Mouse (Mus musculus): Measurements from ENCODE around the gene Rdh19.
"Not testable (repeated sequence)": the region's sequence is repeated elsewhere in the genome, so short reads cannot be mapped to it uniquely, and the experiment has no call there.

Gene Rdh19

DNA sequence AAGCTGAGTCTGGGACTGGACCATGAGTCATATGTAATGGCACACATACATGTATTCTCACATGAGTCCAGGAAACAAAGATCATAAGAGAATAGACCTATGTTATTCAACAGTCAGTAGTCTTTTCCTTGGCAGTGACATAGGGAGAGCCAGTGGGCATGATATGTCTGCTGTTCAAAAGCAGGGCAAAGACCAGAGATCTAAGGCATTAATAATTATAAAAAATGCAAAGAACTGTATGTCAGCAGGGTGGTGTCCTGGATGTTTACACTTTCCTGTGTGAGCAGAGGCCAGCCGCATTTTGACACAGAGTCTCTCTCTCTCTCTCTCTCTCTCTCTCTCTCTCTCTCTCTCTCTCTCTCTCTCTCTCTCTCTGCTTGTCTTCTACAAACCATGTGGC is at the start of gene Rdh19:
Gene Rdh19 (plus strand): TSS at position 301 of the 400 bp plus-strand sequence.
- no peak for DNase-seq

DNA sequence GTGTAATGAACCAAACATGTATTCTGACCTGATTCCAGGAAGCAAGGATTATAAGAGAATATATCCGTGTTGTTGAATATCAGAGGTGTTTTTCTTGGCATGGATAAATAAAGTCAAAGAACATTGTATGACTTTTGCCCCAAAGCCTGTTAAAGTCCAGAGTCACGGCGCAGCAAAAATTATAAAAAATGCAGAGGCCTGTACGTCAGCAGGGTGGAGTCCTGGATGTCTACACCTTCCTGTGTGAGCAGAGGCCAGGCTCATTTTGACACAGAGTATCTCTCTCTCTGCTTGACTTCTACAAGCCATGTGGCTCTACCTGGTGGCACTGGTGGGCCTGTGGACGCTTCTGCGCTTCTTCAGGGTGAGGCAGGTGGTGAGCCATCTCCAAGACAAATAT is 48.8 kb upstream of the Rdh19 start, which contains the start of gene Rdh16:
Gene Rdh16 (plus strand): TSS at position 262 of the 400 bp plus-strand sequence.
- peak; percentile 57 to 80 for DNase-seq

DNA sequence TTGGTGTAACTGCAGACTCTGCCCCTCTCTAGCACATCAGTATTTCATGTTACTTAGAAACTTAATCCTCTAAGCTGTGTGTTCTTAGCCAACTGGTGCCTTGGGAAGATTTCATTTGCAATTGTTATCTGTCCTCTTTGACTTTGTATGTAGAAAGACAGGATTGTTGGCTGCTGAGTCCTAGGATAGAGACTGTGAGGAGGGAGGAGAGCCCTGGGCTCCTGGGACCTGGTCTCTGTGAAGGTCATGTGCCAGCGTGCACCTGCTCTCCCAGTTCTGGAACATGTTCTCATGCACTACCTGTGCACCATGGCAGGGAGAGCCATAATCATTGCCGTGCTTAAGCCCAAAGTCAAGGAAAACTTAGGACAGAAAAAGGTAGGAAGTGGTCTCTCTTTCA is 48.1 kb upstream of the Rdh19 start:
- DNase-seq = peak; percentile 28 to 66

DNA sequence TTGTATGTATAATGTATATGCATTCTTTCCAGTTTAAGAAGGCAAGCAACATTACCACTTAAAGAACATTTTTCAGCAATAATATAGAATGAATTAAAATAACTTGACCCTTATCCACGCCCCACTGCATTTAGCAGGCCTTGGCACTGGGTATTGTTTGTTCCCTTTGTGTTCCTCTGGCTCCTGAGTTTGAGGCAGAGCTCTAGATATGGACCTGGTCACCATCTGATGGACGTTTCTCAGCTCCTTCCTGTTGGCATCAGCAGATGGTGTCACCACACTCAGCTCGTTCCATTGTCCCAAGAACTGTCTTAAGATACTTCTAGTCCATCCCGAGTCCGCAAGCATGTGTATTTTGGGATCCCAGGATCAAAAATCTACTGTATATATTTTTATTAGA is 47.5 kb upstream of the Rdh19 start:
- DNase-seq = no peak

DNA sequence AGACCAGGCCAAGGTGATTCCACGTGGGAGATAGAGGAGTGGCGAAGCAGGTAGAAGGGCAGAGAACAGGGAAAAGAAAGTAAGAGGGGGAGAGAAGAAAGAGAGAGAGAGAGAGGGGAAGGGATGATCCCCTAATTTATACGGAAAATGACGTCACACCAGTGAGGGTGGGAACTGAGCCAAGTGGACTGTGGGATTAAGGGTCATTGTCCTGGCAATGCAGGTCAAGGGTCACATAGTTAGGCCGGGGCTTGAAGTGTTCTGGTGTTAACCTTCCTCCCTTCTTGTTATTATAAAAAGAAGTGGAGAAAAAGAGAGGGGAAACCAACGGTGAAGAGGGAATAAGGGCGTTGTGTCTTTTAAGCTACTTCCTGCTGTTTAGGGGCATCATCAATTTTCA is 45.3 kb upstream of the Rdh19 start:
- peak; percentile 68 to 81 for DNase-seq

DNA sequence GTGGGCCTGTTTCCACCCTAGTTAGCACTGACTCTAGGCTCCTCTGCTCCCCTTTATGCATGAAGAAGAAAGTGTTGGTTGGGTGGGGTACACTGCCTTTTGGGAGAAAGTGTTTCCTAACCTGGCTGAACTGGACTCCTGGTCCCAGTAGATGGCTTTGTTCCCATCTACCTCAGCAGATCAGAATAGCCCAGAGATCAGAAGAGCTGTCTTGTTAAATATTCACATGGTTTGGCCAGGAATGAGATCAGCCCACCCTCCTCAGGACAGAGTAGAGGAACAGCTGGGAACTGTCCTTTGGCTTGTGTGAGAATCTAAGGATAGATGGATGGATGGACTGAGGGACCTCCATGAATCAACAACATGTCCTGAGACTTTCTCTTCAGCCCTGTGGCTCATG is 33.8 kb upstream of the Rdh19 start:
- DNase-seq = peak; percentile 18 to 59

DNA sequence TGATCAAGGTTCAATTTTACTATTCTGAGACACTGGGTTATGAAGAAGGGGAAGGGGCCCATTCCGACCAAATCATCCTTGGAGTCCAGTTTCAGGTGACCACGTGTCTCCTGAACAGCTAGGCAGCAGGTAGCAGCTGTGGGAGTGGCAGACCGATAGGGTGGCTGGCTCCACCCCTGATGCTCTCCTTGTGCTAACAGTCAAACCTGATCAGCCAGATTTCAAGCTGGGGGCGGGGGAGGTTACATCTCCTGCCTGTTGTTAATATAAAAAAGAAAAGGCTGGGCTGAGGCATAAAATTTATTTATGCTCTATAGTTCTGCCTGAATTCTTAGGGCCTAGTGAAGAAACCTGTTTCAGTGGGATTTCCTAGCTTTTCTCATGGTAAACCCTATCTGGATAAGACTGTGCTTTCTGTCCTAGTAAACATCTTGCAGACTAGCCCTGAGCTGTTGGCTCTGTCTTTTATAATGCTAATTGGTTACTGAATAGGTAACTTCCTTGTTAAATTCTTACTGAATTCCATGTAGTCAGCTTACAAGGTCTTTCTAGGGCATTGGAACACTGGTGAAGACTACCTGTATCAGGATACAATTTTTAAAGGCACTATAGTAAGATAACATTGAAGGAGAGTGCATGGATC is 32.3 kb upstream of the Rdh19 start:
- peak; percentile 33 to 62 for DNase-seq

DNA sequence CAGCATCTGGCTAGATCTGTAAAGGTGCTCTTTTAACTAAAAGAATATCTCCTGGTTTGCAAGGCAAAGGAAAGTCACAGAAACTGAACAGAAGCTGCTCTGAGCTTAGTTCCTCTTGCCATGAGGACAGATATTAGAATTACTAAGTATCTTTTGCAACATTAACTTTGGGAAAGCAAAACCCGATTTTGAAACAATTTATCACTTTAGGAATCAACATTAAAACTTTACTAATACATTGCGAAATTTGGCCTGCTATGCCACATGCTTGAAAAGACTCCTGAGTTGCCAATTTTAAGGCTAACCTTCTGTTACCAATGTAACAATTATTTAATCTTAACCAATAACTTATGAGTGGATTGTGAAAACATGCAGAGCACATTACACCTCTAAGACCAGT is 27.9 kb upstream of the Rdh19 start:
- DNase-seq = not testable (repeated sequence)

DNA sequence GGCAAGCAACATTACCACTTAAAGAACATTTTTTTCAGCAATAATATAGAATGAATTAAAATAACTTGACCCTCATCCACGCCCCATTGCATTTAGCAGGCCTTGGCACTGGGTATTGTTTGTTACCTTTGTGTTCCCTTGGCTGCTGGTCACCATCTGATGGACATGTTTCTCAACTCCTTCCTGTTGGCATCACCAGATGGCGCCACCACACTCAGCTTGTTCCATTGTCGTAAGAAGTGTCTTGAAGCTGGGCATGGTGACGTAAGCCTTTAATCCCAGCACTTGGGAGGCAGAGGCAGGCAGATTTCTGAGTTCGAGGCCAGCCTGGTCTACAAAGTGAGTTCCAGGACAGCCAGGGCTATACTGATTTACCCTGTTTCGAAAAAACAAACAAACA is 24.3 kb upstream of the Rdh19 start:
- DNase-seq = peak; percentile 66 to 71

DNA sequence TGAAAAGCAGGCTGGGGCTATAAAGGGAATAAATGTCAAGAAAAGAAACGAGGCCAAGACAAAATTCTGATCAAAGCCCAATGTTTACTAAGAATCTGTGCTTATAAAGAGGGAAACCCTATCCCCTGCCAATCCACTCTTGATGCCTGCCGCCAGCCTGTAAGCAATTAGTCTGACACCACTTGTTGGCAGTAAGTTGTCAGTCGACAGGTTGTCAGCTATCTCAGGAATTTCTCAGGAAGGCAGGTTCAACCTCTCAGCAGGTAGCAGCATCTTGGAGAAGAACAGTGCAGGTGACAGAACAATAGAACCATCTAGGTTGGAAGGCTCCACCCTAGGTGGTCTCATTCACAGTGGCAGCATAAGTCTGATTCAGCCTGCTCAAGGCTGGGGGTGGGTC is 20.6 kb upstream of the Rdh19 start:
- no peak for DNase-seq

DNA sequence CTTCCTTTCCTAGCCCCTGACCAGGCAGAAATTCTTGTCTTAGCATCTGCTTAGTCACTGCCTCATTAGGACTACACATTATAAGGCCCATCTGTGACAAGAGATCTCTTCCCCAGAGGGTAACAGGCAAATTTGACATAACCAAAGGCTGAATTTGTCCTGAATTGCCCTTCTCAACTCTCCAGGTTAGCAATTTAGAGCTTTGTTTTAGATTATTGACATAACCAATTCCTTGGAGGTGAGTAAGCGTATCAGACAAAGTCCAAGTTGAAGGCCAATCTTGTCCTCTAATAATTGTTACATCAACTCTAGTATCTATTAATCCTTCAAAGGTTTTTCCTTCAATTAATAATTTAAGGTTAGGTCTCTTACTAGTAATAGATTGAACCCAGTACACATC is 15.5 kb upstream of the Rdh19 start:
- DNase-seq = not testable (repeated sequence)

DNA sequence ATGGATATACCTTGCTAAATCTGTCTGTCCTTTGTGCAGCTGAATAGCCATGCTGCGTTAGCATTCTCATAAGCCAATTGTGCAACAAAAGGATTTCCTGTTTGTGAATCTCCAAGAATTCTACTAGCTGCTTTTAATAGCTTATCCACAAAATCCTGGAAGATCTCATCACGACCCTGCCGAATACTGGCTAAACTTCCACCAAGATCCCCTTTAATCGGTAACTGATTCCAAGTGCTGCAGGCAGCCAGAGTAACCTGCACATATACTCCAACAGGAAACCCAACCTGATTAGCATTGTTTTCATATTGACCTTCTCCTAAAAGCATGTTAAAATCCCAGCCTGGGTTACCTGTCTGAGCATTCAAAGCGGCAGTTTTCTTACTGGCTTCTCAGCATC is 14.4 kb upstream of the Rdh19 start:
- DNase-seq = peak; percentile 53 to 79

DNA sequence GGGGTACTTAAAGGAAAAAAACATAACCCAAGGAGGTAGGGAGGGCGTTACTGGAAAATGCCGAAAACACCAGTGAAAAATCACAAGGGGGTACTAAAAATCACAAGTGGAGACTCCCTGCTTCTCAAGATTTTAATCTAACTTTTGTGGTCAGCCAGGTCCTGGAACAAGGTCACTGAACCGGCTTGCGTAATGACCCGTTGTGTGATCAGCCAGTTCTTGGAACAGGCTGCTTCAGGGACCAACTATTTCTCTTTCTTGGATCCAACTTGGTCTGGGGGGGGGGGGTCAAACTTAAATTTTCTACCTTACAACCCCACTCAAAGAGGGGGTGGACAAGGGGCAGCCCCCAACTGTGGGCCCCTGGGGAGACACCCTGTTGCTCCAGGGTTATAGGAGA is 11.9 kb upstream of the Rdh19 start:
- peak; percentile 58 to 83 for DNase-seq

DNA sequence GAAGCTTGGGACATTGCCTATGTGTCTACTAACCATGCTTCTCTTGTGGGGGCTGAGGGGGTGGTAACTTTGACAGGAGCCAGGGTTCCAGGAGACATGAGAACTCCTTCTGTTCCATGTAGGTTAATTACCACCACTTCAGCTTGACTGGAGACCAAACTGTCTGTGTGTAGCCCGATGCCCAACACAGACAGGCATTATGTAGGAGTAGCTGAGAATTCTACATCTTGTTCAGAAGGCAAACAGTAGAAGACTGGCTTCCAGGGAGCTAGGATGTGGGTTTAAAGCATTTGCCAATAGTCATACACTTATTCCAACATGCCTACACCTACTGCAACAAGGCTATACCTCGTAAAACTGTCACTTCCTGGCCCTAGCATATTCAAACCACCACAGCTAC is 11.2 kb upstream of the Rdh19 start:
- DNase-seq = no peak

DNA sequence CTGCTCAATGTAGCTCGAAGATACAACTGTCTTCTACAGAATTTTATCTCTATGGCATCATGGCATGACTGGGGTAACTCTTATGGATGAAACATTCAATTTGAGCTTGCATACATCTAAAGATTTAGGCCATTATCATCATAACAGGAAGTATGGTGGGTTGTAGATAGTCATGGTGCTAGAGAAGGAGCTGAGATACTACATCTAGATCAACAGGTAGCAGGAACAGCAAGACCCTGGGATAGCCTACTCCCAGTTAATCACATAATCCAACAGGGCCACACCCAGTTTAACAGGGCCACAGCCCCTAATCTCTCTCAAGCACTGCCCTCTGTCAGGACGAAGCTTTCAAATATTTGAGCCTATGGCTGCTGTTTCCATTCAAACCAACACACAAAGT is 9.0 kb upstream of the Rdh19 start:
- no peak for DNase-seq

DNA sequence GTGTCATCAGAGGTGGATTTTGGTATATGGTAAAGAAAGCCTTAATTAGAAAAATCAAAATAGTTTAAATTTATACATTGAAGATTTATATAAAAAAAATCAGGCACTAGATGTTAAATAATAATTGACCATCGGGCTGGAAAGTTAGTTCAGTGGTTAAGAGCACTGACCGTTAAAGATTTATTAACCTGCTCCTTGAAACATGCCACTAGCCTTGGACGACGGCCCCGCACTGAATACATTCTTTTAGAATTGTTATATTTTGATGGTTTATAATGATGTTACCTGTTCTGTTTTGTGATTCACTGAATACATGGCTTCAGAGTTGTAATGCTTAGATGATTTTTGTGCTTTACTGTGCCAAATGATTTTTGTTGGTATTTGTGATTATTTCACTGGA is 3.8 kb upstream of the Rdh19 start:
- peak; percentile 48 for DNase-seq

DNA sequence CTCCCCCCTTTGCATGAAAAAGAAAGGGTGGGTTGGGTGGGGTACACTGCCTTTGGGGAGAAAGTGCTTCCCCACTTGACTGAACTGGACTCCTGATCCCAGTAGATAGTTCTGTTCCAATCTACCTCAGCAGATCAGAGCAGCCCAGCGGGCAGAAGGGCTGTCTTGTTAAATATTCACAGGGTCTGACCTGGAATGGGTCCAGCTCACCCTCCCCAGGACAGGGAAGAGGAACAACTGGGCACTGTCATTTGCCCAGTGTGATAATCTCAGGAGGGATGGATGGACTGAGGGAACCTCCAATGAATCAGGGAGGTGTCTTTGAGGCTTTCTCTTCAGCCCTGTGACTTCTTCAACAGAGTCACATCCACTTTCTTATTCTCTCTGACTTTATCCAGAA is 1.6 kb upstream of the Rdh19 start:
- DNase-seq = peak; percentile 87 to 92

DNA sequence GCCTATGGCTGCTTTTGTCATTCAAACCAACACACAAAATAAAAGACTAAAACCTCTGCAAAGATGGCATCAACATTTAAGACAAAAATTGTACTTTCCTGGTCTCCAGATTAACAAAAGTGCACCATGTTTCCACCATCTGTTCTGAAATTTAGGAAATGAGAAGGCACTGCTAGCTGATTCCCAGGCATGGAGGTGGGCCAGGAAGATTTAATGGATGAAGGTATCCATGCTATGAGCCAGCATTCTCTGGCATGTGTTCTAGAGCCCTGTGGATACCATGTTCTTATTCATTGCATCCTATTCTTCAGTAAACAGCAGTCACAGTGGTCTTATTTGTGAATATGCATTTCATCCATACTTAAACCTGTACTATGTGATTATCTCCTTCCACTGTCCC is 6.6 kb downstream of the Rdh19 start:
- no peak for DNase-seq

DNA sequence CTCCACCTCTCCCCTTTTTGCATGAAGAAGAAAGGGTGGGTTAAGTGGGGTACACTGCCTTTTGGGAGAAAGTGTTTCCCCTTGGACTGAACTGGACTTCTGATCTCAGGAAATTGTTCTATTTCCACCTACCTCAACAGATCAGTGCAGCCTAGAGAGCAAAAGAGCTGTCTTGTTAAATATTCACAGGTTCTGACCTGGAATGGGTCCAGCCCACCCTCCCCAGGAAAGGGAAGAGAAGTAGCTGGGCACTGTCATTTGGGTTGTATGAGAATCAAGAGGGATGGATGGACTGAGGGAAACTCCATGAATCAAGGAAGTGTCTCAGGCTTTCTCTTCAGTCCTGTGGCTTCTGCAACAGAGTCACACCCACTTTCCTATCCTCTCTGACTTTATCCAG is 15.2 kb downstream of the Rdh19 start:
- DNase-seq = peak; percentile 84 to 87

DNA sequence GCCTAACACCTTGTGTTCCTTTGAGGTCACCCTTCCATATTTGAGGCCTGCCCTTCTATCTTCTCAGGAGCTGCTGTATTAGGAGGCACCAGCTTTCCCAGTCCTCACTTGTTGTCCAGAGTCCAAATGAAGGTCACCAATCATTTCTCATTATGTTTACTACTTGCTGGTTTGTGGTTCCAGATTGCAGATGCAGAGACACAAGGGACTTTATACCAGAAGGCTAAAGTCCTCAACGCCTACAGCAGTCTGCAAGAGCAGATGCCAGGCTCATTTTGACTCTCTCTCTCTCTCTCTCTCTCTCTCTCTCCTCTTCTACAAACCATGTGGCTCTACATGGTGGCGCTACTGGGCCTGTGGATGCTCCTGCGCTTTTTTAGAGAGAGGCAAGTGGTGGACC is 16.5 kb downstream of the Rdh19 start, which contains the start of gene Rdh16f2:
Gene Rdh16f2 (plus strand): TSS at position 243 of the 400 bp plus-strand sequence.
- peak in 1 of 2 experiments; percentile 38 for DNase-seq

DNA sequence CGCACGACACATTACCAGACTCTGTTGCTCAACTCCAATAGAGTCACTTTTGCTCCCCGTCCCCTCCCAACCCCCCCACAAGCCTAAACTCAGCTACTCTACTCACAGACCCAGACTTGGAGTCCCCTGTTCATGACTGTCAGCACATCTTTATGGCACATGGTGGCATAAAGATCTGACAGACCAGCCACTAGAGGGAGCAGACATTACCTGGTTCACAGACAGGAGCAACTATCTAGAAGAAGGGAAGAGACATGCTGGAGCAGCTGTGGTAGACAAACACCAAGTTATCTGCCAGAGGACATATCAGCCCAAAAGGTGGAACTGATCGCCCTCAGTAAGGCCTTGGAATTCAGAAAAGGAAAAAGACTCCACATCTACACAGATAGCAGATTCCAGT is 22.8 kb downstream of the Rdh19 start:
- peak in 1 of 2 experiments; percentile 68 for DNase-seq

DNA sequence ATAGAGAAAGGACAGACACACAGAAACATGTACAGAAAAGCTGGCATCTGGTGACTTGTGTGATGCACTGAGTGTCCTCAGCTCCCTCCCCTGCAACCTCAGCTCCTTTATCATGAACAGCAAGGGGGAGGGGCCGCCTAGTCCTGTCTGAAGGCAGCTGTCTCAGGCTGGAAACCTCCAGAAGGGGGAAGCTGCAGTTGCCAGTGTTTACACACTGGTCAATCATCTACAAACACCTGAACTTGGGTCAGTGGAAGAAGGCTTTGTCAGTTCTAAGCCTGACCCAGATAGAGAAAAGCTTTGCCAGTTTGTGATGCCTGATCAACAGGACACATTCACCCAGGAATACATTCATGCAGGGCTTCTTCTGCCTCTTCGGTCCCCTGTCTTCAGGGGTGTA is 28.0 kb downstream of the Rdh19 start:
- DNase-seq = peak; percentile 91 to 94

DNA sequence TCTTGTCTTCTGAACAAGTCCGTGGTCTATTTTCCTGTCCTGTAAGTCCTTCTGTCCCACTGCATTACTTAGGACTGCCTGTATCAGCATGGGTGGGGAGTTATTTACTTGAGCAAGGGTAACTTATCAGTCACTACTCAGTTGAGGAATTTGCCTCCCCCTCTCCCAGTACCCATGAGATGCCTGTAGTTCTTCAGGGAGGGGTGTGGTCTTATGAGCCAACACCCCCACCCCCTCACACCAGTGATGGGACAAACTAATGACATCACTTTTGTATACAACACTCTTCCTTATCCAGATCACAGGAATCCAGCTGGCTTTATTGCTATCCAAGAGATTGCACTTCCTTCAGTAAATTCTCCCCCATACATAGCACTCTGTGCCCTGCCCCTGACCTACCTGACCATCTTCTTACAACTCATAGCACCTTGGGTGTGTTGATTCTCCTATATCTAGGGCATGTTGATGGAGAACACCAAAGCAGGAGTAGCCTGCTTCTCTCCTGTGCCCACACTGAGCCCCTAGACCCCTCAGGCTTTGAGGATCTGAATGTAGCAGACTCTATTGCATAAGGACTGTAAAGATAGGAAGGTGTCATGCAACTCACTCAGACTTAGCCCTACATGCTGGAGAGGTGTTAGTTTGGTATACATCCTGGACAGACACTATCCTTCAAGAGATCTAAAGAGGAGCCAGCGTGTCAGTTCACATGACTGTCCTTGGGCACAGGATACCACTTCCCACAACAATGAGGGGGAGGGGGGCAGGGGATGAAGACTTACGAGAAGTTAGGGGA is 28.7 kb downstream of the Rdh19 start:
- DNase-seq = no peak

DNA sequence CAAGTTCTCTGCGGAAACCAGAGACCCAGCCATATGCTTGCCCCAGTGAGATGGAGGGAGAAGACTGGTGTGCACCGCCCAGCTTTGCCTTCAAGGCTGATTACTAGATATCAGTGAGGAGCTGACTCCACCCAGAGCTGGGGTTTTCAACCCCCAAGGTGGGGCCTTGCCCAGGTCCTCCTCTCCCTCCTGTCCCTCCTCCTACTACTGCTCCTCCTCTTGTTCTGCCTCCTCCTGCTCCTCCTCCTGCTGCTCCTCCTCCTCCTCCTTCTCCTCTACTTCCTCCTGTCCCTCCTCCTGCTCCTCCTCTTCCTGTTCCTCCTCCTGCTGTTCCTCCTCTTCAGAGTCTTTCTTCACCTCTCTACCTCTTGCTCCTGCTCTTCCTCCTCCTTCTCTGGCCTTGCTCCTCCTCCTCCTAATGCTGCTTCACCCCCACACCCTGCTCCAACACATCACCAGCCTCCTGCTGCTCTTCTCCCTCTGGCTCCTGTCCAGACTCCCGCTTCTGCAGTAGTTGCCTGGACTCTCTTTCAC is 29.5 kb downstream of the Rdh19 start:
- DNase-seq = peak; percentile 73 to 85
